Mouse (Mus musculus) thymus, adult 2 months (tissue): ENCODE data around the gene Siglecg. TPM values are rescaled to one million over a fixed set of nuclear protein-coding genes. Genes with fewer than 3 reads are reported as not detected.

ENCODE experiments used
- DNase-seq: peaks from one replicate; pipeline ENCODE4 v3.0.0; 2021
- H3K27ac ChIP-seq: fragments of 200-500 bp; 2 replicates; pipeline ENCODE4 v1.5.1; 2012; ENCODE audit warnings: low read length, control low read depth; ENCODE audit not compliant: control insufficient read depth, insufficient read depth
- H3K27me3 ChIP-seq: fragments of 200-500 bp; 2 replicates; pipeline ENCODE4 v1.6.1; 2012; ENCODE audit warnings: mild to moderate bottlenecking, low read length, moderate library complexity, mixed read lengths; ENCODE audit not compliant: control insufficient read depth, insufficient read depth
- H3K36me3 ChIP-seq: fragments of 200-500 bp; 2 replicates; pipeline ENCODE4 v1.6.1; 2012; ENCODE audit warnings: mild to moderate bottlenecking, low read length, moderate library complexity; ENCODE audit not compliant: control insufficient read depth, insufficient read depth
- H3K4me1 ChIP-seq: fragments of 200-500 bp; replicated peaks from 2 replicates; pipeline ENCODE4 v1.6.1; 2012; ENCODE audit warnings: low read length; ENCODE audit not compliant: control insufficient read depth, insufficient read depth
- H3K4me3 ChIP-seq: fragments of 200-500 bp; 2 replicates; pipeline ENCODE4 v1.5.1; 2012; ENCODE audit warnings: mild to moderate bottlenecking, low read length, control low read depth, moderate library complexity; ENCODE audit not compliant: control insufficient read depth, insufficient read depth
- CTCF ChIP-seq: fragments of 200-500 bp; IDR thresholded peaks from 2 replicates; pipeline ENCODE4 v1.5.1; 2012; ENCODE audit warnings: mild to moderate bottlenecking, control low read depth, low read length, moderate library complexity, borderline replicate concordance; ENCODE audit not compliant: control insufficient read depth, poor library complexity, insufficient read depth; ENCODE audit errors: extremely low read depth
- POLR2A ChIP-seq: fragments of 200-500 bp; IDR thresholded peaks from 2 replicates; pipeline ENCODE4 v1.6.1; 2012; ENCODE audit warnings: mild to moderate bottlenecking, low read length, control low read depth, moderate library complexity; ENCODE audit not compliant: control insufficient read depth, poor library complexity, insufficient read depth; ENCODE audit errors: extremely low read depth
- WGBS: fragments of 180-500 bp; shearing (Covaris S2); methylation state at CpG from one replicate; pipeline ENCODE4 v1.1.7; 2018; 5-methylcytosine and 5-hydroxymethylcytosine counted together
- polyA plus RNA-seq: library from polyadenylated mRNA; depleted of rRNA; stranded (reverse); fragments of >200 nt; gene quantifications from 2 replicates; pipeline ENCODE4 v1.2.3, GENCODE M21; 2012

Gene Siglecg
- polyA plus RNA-seq, 1 experiment: 13.8 TPM

- TF ChIP-seq CTCF: no peak
- TF ChIP-seq POLR2A: no peak
- Histone ChIP-seq H3K36me3 (no peaks in the 10 kb centered on the region), H3K27ac (no peak overlapping the region), H3K27me3 (no peaks in the 10 kb centered on the region), H3K4me1 (no peaks in the 10 kb centered on the region), H3K4me3 (no peak overlapping the region)
- DNase-seq: no peak
- 65% methylated on average over 3 of the region's 3 CpGs for WGBS
Observed at GRCm38 (mm10) chr7:43423991-43424625, 16.1 kb downstream of the Siglecg start.

- H3K4me1 ChIP-seq: no peaks in the 10 kb centered on the region
- 91% methylated on average over 8 of the region's 8 CpGs for WGBS
- no peaks in the 10 kb centered on the region for H3K27me3 ChIP-seq
- no peak within 1 kb of the TSS for H3K4me3 ChIP-seq
- no peak for DNase-seq
- TF ChIP-seq CTCF: no peak
- no peak for TF ChIP-seq POLR2A
- H3K27ac ChIP-seq: no peak within 1 kb of the TSS
- H3K36me3 ChIP-seq: no peaks in the 10 kb centered on the region
Observed at GRCm38 (mm10) chr7:43427406-43427805, 19.4 kb downstream of the Siglecg start, which contains the start of gene Lim2. TSS of gene Lim2 (plus strand) at chr7:43427670.

GRCm38 (mm10) chr7:43429500-43429899 is 21.5 kb downstream of the Siglecg start:
- Histone ChIP-seq H3K27me3 (no peaks in the 10 kb centered on the region), H3K4me1 (no peaks in the 10 kb centered on the region), H3K4me3 (no peak overlapping the region), H3K27ac (no peak overlapping the region), H3K36me3 (no peaks in the 10 kb centered on the region)
- 74% methylated on average over 4 of the region's 4 CpGs for WGBS
- TF ChIP-seq POLR2A (no peak), CTCF (no peak)
- no peak for DNase-seq

GRCm38 (mm10) chr7:43432891-43433290 is 24.9 kb downstream of the Siglecg start:
- H3K27ac ChIP-seq: no peak overlapping the region
- no peak for TF ChIP-seq POLR2A
- TF ChIP-seq CTCF: no peak
- no peak overlapping the region for H3K4me3 ChIP-seq
- H3K36me3 ChIP-seq: no peaks in the 10 kb centered on the region
- WGBS: 92% methylated on average over 4 of the region's 4 CpGs
- peaks cover 4% of the 10 kb centered on the region for H3K4me1 ChIP-seq
- no peaks in the 10 kb centered on the region for H3K27me3 ChIP-seq
- DNase-seq: no peak

- DNase-seq: no peak
- no peaks in the 10 kb centered on the region for H3K27me3 ChIP-seq
- H3K36me3 ChIP-seq: no peaks in the 10 kb centered on the region
- no peak for TF ChIP-seq POLR2A
- TF ChIP-seq CTCF: no peak
- no peak overlapping the region for H3K4me3 ChIP-seq
- 91% methylated on average over 5 of the region's 5 CpGs for WGBS
- H3K4me1 ChIP-seq: peaks cover 9% of the 10 kb centered on the region
- H3K27ac ChIP-seq: no peak overlapping the region
Observed at GRCm38 (mm10) chr7:43434676-43435075, 26.7 kb downstream of the Siglecg start.

GRCm38 (mm10) chr7:43436341-43437255 is 28.6 kb downstream of the Siglecg start, which contains the start of gene Nkg7:
TSS of gene Nkg7 (plus strand) at chr7:43437073.
- WGBS: 18% methylated on average over 10 of the region's 10 CpGs
- no peak for DNase-seq
- peaks cover 9% of the 10 kb centered on the region for H3K4me1 ChIP-seq
- no peaks in the 10 kb centered on the region for H3K36me3 ChIP-seq
- H3K27me3 ChIP-seq: no peaks in the 10 kb centered on the region
- TF ChIP-seq CTCF: no peak
- TF ChIP-seq POLR2A: no peak
- H3K27ac ChIP-seq: peak within 1 kb of the TSS; percentile 54; the same call in 1 of the 2 replicates
- peak within 1 kb of the TSS; percentile 20 for H3K4me3 ChIP-seq
